Mouse (Mus musculus): ENCODE measurements at regions not wholly inside any gene's neighbourhood (a gene's known extent, or its start where the extent isn't known, plus 50 kb on each side); places are given as distances from the start of the nearest gene placed in this dataset.

DNA sequence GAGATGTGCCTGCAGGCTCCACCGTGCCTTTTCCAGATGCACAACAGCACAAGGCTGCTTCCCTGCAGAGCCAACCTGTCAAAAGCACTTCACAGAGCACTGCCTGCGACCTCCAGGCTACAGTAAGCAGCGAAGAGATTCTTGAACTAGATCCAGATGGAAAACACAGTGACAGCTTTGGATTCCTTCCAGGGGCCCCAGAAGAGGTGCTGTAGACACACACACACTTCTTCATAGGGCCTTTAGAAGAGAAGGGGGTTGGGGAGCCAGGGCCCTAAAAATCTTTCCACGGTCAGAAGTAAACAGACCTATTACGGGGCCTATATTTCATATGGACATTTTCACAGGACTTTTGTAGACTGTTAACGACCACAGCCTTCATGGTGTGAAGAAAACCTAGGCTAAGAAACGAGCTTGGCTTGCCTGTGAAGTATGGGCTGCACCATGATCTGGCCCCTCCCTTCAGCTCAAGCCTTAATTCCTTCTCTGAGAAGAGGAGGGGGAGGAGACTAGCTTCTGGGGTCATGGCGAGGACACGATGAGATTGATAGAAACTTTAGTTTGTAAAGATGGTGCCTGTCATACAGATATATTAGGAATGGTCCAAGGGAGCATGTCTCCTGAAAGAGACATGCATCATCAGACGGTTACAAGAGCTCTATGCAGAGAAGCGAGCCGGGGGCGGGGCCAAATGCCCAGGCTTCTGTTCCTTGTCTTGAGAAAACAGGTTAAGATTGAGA, 131.1 kb upstream of the Gas1 start:
- no peak for TF ChIP-seq CEBPB (IDR thresholded peaks at IDR 0.05; ENCODE audit: insufficient read depth, poor library complexity, severe bottlenecking)
- no peak for TF ChIP-seq POLR2AphosphoS2 (IDR thresholded peaks at IDR 0.05; ENCODE audit: insufficient read length, low read depth)
- TF ChIP-seq USF1 (IDR thresholded peaks at IDR 0.05; ENCODE audit: low read depth) = no peak
- no peak for TF ChIP-seq POLR2A (IDR thresholded peaks at IDR 0.05; ENCODE audit: insufficient read length, low read depth)
- TF ChIP-seq MAX (IDR thresholded peaks at IDR 0.05; ENCODE audit: low read depth) = no peak
- no peak for TF ChIP-seq E2F4 (IDR thresholded peaks at IDR 0.05; ENCODE audit: insufficient read depth)
- TF ChIP-seq TCF12 (IDR thresholded peaks at IDR 0.05; ENCODE audit: insufficient read depth, poor library complexity, severe bottlenecking) = no peak
- no peak for TF ChIP-seq MYOD1 (IDR thresholded peaks at IDR 0.05; ENCODE audit: control insufficient read depth in 1 of 3, insufficient read length in 2 of 3, low read depth in 2 of 3)
- TF ChIP-seq REST (IDR thresholded peaks at IDR 0.05; ENCODE audit: insufficient read depth, insufficient read length) = no peak
- no peak for TF ChIP-seq MYOG (IDR thresholded peaks at IDR 0.05; ENCODE audit: control insufficient read depth in 1 of 3, insufficient read depth in 1 of 3, insufficient read length in 2 of 3, low read depth in 2 of 3)
- TF ChIP-seq SRF (IDR thresholded peaks at IDR 0.05; ENCODE audit: control insufficient read depth, insufficient read length, low read depth) = no peak
- TF ChIP-seq TCF3 (IDR thresholded peaks at IDR 0.05; ENCODE audit: insufficient read length, low read depth) = no peak

Measured in myocyte (in vitro differentiated cells).